In genomic region chr7:116680523-116680922, GRCm38 (mm10) we compare ENCODE assay signal across 22 mouse cellular contexts.
DNase-seq lines count a peak whose midpoint lies in the region; ATAC-seq and TF ChIP-seq lines count a peak whose summit lies in the region.
"Had no signal": no experiment of that assay in that cellular context is flagged by ENCODE, and none has a peak within 500 bp of the region (broad histone marks: within the 10 kb centered on the region; RNA-seq: fewer than 3 reads in every experiment).

No protein-coding gene starts in this region.

- H3K4me1 ChIP-seq in forebrain, embryonic 16.5 days (replicated peaks; ENCODE audit: control insufficient read depth, insufficient read depth, low read length) = peaks cover 15% of the 10 kb centered on the region
- no peaks in the 10 kb centered on the region for H3K4me1 ChIP-seq in forebrain, postnatal 0 days (ENCODE audit: insufficient read depth)
- no peaks in the 10 kb centered on the region; the same call in 1 of the 2 replicates for H3K4me1 ChIP-seq in kidney, embryonic 16.5 days (ENCODE audit: insufficient read depth, low read length)
- H3K4me1 ChIP-seq in stomach, embryonic 15.5 days = no peaks in the 10 kb centered on the region
- H3K4me1 ChIP-seq: embryonic facial prominence, embryonic 13.5 days; hindbrain, embryonic 10.5 days had no signal

- no peak for TF ChIP-seq POLR2A in brain, embryonic 14.5 days (IDR thresholded peaks at IDR 0.05; ENCODE audit: borderline replicate concordance, extremely low read depth, insufficient read depth, insufficient read length, poor library complexity, severe bottlenecking)

- H3K4me2 ChIP-seq in forebrain, embryonic 16.5 days (ENCODE audit: low read length) = no peak overlapping the region
- H3K4me2 ChIP-seq in forebrain, postnatal 0 days (ENCODE audit: low read depth) = no peak overlapping the region
- H3K4me2 ChIP-seq in kidney, embryonic 16.5 days (replicated peaks; ENCODE audit: low read depth, low read length) = no peak overlapping the region
- no peak overlapping the region for H3K4me2 ChIP-seq in stomach, embryonic 15.5 days
- H3K4me2 ChIP-seq: embryonic facial prominence, embryonic 13.5 days; forebrain, embryonic 13.5 days; heart, embryonic 11.5 days; midbrain, embryonic 11.5 days had no signal

- H3K4me3 ChIP-seq in forebrain, embryonic 16.5 days (replicated peaks; ENCODE audit: low read length) = no peak overlapping the region
- no peak overlapping the region for H3K4me3 ChIP-seq in forebrain, postnatal 0 days (ENCODE audit: low read depth, low read length)
- H3K4me3 ChIP-seq in kidney, embryonic 16.5 days (ENCODE audit: low read length) = no peak overlapping the region
- H3K4me3 ChIP-seq in stomach, embryonic 15.5 days (replicated peaks) = no peak overlapping the region
- H3K4me3 ChIP-seq: embryonic facial prominence, embryonic 13.5 days; erythroblast, embryonic 14.5 days; forebrain, embryonic 13.5 days; hindbrain, embryonic 10.5 days had no signal

- no peak overlapping the region for H3K9ac ChIP-seq in forebrain, embryonic 16.5 days (replicated peaks; ENCODE audit: low read depth, low read length)
- no peak overlapping the region for H3K9ac ChIP-seq in forebrain, postnatal 0 days
- no peak overlapping the region for H3K9ac ChIP-seq in kidney, embryonic 16.5 days (replicated peaks; ENCODE audit: low read length)
- H3K9ac ChIP-seq in stomach, embryonic 15.5 days = no peak overlapping the region
- H3K9ac ChIP-seq: embryonic facial prominence, embryonic 13.5 days; forebrain, embryonic 13.5 days had no signal

- no peaks in the 10 kb centered on the region for H3K36me3 ChIP-seq in forebrain, embryonic 16.5 days (ENCODE audit: control insufficient read depth, insufficient read depth)
- no peaks in the 10 kb centered on the region for H3K36me3 ChIP-seq in forebrain, postnatal 0 days (ENCODE audit: insufficient read depth)
- no peaks in the 10 kb centered on the region for H3K36me3 ChIP-seq in kidney, embryonic 16.5 days (ENCODE audit: insufficient read depth, low read length)
- no peaks in the 10 kb centered on the region for H3K36me3 ChIP-seq in stomach, embryonic 15.5 days
- H3K36me3 ChIP-seq: embryonic facial prominence, embryonic 13.5 days; hindbrain, embryonic 10.5 days had no signal

- H3K27me3 ChIP-seq in forebrain, embryonic 16.5 days (replicated peaks; ENCODE audit: control insufficient read depth, insufficient read depth, low read length) = no peaks in the 10 kb centered on the region
- no peaks in the 10 kb centered on the region for H3K27me3 ChIP-seq in forebrain, postnatal 0 days (ENCODE audit: insufficient read depth, low read length)
- no peaks in the 10 kb centered on the region for H3K27me3 ChIP-seq in kidney, embryonic 16.5 days (ENCODE audit: insufficient read depth, low read length)
- no peaks in the 10 kb centered on the region for H3K27me3 ChIP-seq in stomach, embryonic 15.5 days (replicated peaks)
- H3K27me3 ChIP-seq: embryonic facial prominence, embryonic 13.5 days; forebrain, embryonic 13.5 days had no signal

- H3K9me3 ChIP-seq in forebrain, embryonic 16.5 days (ENCODE audit: control insufficient read depth, low read length) = no peaks in the 10 kb centered on the region
- H3K9me3 ChIP-seq in forebrain, postnatal 0 days (ENCODE audit: low read length) = no peaks in the 10 kb centered on the region
- H3K9me3 ChIP-seq in kidney, embryonic 16.5 days (ENCODE audit: low read length) = no peaks in the 10 kb centered on the region
- no peaks in the 10 kb centered on the region for H3K9me3 ChIP-seq in stomach, embryonic 15.5 days
- H3K9me3 ChIP-seq: embryonic facial prominence, embryonic 13.5 days; forebrain, embryonic 13.5 days; hindbrain, embryonic 10.5 days had no signal

- ATAC-seq in forebrain, embryonic 16.5 days = peak; percentile 18; the same call in 1 of the 2 replicates
- no peak for ATAC-seq in forebrain, postnatal 0 days
- ATAC-seq in kidney, embryonic 16.5 days (ENCODE audit: low FRiP score, low TSS enrichment) = peak; percentile 27; the same call in 1 of the 2 replicates
- peak; percentile 69; the same call in 1 of the 2 replicates for ATAC-seq in stomach, embryonic 15.5 days (ENCODE audit: insufficient read depth, low FRiP score, low read depth)
- ATAC-seq: CD4-positive, CD25-positive, alpha-beta regulatory T cell, adult 4 months had no signal

- DNase-seq in forebrain, postnatal 0 days = no peak
- DNase-seq in kidney, adult 8-10 months = no peak
- DNase-seq in brain, embryonic 14.5 days (ENCODE audit: low read depth) = peak; percentile 30
- no peak for DNase-seq in adipocyte (ENCODE audit: low spot score)
- DNase-seq: adrenal gland, postnatal 25 days; cerebellum, adult 11 months; cerebellum, postnatal 25 days; embryo, embryonic 11 days; gastrocnemius, postnatal 10 days; kidney, adult 2 months; right cerebral cortex, adult 18-20 months; right cerebral cortex, postnatal 4 days had no signal

- no peak for TF ChIP-seq CTCF in forebrain, postnatal 0 days (IDR thresholded peaks at IDR 0.05; ENCODE audit: low read depth)
- TF ChIP-seq CTCF in brain, embryonic 14.5 days (IDR thresholded peaks at IDR 0.05; ENCODE audit: borderline replicate concordance, extremely low read depth, insufficient read depth, insufficient read length) = no peak

- no peak overlapping the region for H3K27ac ChIP-seq in forebrain, embryonic 16.5 days (ENCODE audit: low read length)
- H3K27ac ChIP-seq in forebrain, postnatal 0 days (ENCODE audit: low read depth, low read length) = no peak overlapping the region
- no peak overlapping the region for H3K27ac ChIP-seq in kidney, embryonic 16.5 days (ENCODE audit: low read length)
- no peak overlapping the region for H3K27ac ChIP-seq in stomach, embryonic 15.5 days
- H3K27ac ChIP-seq: embryonic facial prominence, embryonic 13.5 days; forebrain, embryonic 13.5 days; hindbrain, embryonic 10.5 days had no signal

- WGBS in forebrain, embryonic 16.5 days = 63% methylated on average over 3 of the region's 3 CpGs
- WGBS in forebrain, postnatal 0 days = 54% methylated on average over 3 of the region's 3 CpGs
- WGBS in kidney, embryonic 16.5 days = 69% methylated on average over 3 of the region's 3 CpGs
- 56% methylated on average over 3 of the region's 3 CpGs for WGBS in stomach, embryonic 15.5 days
